Mouse (Mus musculus): ENCODE measurements at regions not wholly inside any gene's neighbourhood (a gene's known extent, or its start where the extent isn't known, plus 50 kb on each side); places are given as distances from the start of the nearest gene placed in this dataset.

DNA sequence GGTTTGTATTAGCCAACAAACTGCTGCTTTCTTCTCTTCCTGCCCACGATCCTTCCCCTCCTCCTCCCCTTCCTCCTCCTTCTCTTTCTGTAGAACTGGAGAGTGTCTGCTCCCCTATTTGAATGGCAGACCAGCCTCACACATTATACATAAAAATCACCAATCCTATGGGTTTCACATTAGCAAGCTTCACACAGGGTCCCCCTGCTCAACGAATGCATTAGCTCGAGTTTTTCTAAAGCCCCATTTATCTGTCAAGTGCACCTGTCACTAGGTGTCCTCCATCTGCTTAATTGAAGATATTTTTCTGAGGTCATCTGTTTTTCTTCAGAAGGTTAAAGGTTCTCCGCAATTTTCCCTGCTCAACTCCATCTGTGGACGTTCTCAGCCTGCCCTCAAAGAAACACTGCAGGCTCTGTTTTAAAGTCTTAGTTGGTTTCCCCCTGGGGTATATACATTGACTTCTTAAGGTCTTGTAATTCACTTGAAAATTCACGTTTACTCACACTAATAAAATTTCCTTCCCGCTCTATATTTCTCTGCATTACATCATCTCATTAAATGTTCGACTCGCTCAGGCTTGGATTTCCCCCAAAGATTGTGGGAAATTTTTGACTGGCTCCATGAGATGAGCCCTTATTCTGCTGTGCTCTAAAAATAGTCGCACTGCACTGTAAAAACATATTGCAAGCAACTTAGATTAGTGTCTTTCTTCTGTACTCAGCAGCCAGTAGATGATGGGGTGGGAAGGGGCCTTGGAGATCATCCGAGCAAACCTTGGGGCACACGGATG is 105.3 kb downstream of the Mex3b start:
- TF ChIP-seq EP300 (IDR thresholded peaks at IDR 0.05; ENCODE audit: low read depth) (no peak), CTCF (IDR thresholded peaks at IDR 0.05; ENCODE audit: low read depth) (no peak)
